Mouse (Mus musculus): Measurements from ENCODE around the gene Spag16. TPM values are rescaled to one million over a fixed set of nuclear protein-coding genes. Genes with fewer than 3 reads are reported as not detected.

Spag16 gene
- polyA plus RNA-seq, 1 experiment from 2014 or later = 1.7 TPM

- ATAC-seq (ENCODE audit: low read depth) = no peak
- H3K9me3 ChIP-seq (ENCODE audit: control insufficient read depth, low read length) = no peaks in the 10 kb centered on the region
- H3K27ac ChIP-seq (ENCODE audit: low read depth, low read length) = no peak overlapping the region
- no peaks in the 10 kb centered on the region for H3K36me3 ChIP-seq (ENCODE audit: control insufficient read depth, insufficient read depth, low read length)
- H3K9ac ChIP-seq (replicated peaks; ENCODE audit: low read depth, low read length) = no peak overlapping the region
- H3K4me3 ChIP-seq (ENCODE audit: low read depth, low read length) = no peak overlapping the region
- 76% methylated on average over 3 of the region's 3 CpGs for WGBS
- no peak overlapping the region for H3K4me2 ChIP-seq (ENCODE audit: low read depth, low read length)
- no peaks in the 10 kb centered on the region for H3K4me1 ChIP-seq (ENCODE audit: control insufficient read depth, insufficient read depth, low read length)
- no peaks in the 10 kb centered on the region for H3K27me3 ChIP-seq (ENCODE audit: control insufficient read depth, insufficient read depth, low read length)
Observed at GRCm38 (mm10) chr1:70703934-70704333, 877.2 kb downstream of the Spag16 start.

GRCm38 (mm10) chr1:70705821-70706220 is 879.1 kb downstream of the Spag16 start:
- Histone ChIP-seq H3K36me3 (ENCODE audit: control insufficient read depth, insufficient read depth, low read length) (no peaks in the 10 kb centered on the region), H3K9me3 (ENCODE audit: control insufficient read depth, low read length) (no peaks in the 10 kb centered on the region), H3K4me2 (ENCODE audit: low read depth, low read length) (no peak overlapping the region), H3K27me3 (ENCODE audit: control insufficient read depth, insufficient read depth, low read length) (no peaks in the 10 kb centered on the region), H3K4me3 (ENCODE audit: low read depth, low read length) (no peak overlapping the region), H3K4me1 (ENCODE audit: control insufficient read depth, insufficient read depth, low read length) (no peaks in the 10 kb centered on the region), H3K9ac (replicated peaks; ENCODE audit: low read depth, low read length) (no peak overlapping the region), H3K27ac (ENCODE audit: low read depth, low read length) (no peak overlapping the region)
- ATAC-seq (ENCODE audit: low read depth) = no peak
- WGBS = 81% methylated on average over 3 of the region's 3 CpGs

DNA sequence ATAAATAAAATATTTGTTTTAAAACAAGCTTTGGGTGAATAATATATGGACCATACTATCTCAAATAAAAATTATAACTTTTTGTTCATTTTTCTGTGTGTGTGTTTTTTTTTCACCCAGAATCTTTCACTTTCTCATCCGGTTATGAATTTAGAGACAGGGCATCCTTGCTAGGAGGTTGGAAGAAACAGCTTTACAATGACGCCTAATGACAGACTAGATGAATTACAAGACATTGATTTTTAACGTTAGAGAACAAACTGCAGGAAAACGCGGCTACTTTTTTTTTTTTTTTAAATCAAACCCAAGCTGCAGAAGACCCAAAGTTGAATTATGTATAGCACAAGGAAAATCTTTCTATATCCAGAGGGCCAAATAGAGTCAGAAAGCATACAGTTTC is 898.3 kb downstream of the Spag16 start:
- Histone ChIP-seq H3K9ac (replicated peaks; ENCODE audit: low read depth, low read length) (no peak overlapping the region; the same call in 1 of the 2 replicates), H3K36me3 (ENCODE audit: control insufficient read depth, insufficient read depth, low read length) (no peaks in the 10 kb centered on the region), H3K4me2 (ENCODE audit: low read depth, low read length) (peak overlapping the region; percentile 51), H3K27me3 (ENCODE audit: control insufficient read depth, insufficient read depth, low read length) (no peaks in the 10 kb centered on the region), H3K4me3 (ENCODE audit: low read depth, low read length) (peak overlapping the region; percentile 29; the same call in 1 of the 2 replicates), H3K4me1 (ENCODE audit: control insufficient read depth, insufficient read depth, low read length) (no peaks in the 10 kb centered on the region), H3K27ac (ENCODE audit: low read depth, low read length) (no peak overlapping the region; the same call in 1 of the 2 replicates), H3K9me3 (ENCODE audit: control insufficient read depth, low read length) (no peaks in the 10 kb centered on the region)
- ATAC-seq (ENCODE audit: low read depth) = no peak
- WGBS = 44% methylated on average over 5 of the region's 5 CpGs

GRCm38 (mm10) chr1:70725655-70726066 is 898.9 kb downstream of the Spag16 start, which contains the start of gene Vwc2l:
TSS of gene Vwc2l (plus strand) at chr1:70725715.
- ATAC-seq (ENCODE audit: low read depth) = peak; percentile 87
- no peaks in the 10 kb centered on the region for H3K4me1 ChIP-seq (ENCODE audit: control insufficient read depth, insufficient read depth, low read length)
- H3K9me3 ChIP-seq (ENCODE audit: control insufficient read depth, low read length) = no peaks in the 10 kb centered on the region
- H3K36me3 ChIP-seq (ENCODE audit: control insufficient read depth, insufficient read depth, low read length) = no peaks in the 10 kb centered on the region
- peak within 1 kb of the TSS; percentile 29 for H3K4me3 ChIP-seq (ENCODE audit: low read depth, low read length)
- no peaks in the 10 kb centered on the region for H3K27me3 ChIP-seq (ENCODE audit: control insufficient read depth, insufficient read depth, low read length)
- 7% methylated on average over 13 of the region's 13 CpGs for WGBS
- peak within 1 kb of the TSS; percentile 44; the same call in 1 of the 2 replicates for H3K27ac ChIP-seq (ENCODE audit: low read depth, low read length)
- H3K9ac ChIP-seq (replicated peaks; ENCODE audit: low read depth, low read length) = peak within 1 kb of the TSS; percentile 21; the same call in 1 of the 2 replicates
- H3K4me2 ChIP-seq (ENCODE audit: low read depth, low read length) = peak within 1 kb of the TSS; percentile 51

Other genes starting within 250 kb of the Spag16 start
- gene Ikzf2, start 139.7 kb upstream of the Spag16 start, polyA plus RNA-seq (2014; fragmentation: Nextera tagmentation; extraction: Ambion mirVana) = 4.8 and 6.0 TPM in 2 replicates

Data from neural tube, embryonic 14.5 days (tissue).